Mouse (Mus musculus): ENCODE results near the gene Gss. TPM values are rescaled to one million over a fixed set of nuclear protein-coding genes. Genes with fewer than 3 reads are reported as not detected.
"Not testable (repeated sequence)": the region's sequence is repeated elsewhere in the genome, so short reads cannot be mapped to it uniquely, and the experiment has no call there.

Gss gene
- polyA plus RNA-seq, 1 experiment from 2014 or later = 21.3 TPM

- H3K27me3 ChIP-seq (replicated peaks) = peaks cover under 1% of the 10 kb centered on the region; the same call in 1 of the 2 replicates
- 53% methylated on average over 6 of the region's 6 CpGs for WGBS
- H3K4me1 ChIP-seq (replicated peaks) = peaks cover 52% of the 10 kb centered on the region
- no peaks in the 10 kb centered on the region for H3K9me3 ChIP-seq (replicated peaks)
- H3K4me2 ChIP-seq = no peak overlapping the region
- peaks cover 51% of the 10 kb centered on the region for H3K36me3 ChIP-seq
- no peak for ATAC-seq (ENCODE audit: insufficient number of reproducible peaks, low FRiP score)
- no peak overlapping the region for H3K27ac ChIP-seq (ENCODE audit: poor library complexity, severe bottlenecking)
- no peak overlapping the region for H3K9ac ChIP-seq
- no peak overlapping the region for H3K4me3 ChIP-seq
These were observed 24.4 kb upstream of the Gss start for GRCm38 (mm10) chr2:155616971-155617370.

GRCm38 (mm10) chr2:155613953-155614352 lies 21.3 kb upstream of the Gss start:
- Histone ChIP-seq H3K36me3 (peaks cover 29% of the 10 kb centered on the region), H3K9ac (peak overlapping the region; percentile 65), H3K4me3 (peak overlapping the region; percentile 46), H3K4me2 (peak overlapping the region; percentile 90), H3K27ac (ENCODE audit: poor library complexity, severe bottlenecking) (peak overlapping the region; percentile 86; the same call in 1 of the 2 replicates), H3K9me3 (replicated peaks) (no peaks in the 10 kb centered on the region), H3K27me3 (replicated peaks) (no peaks in the 10 kb centered on the region), H3K4me1 (replicated peaks) (peaks cover 50% of the 10 kb centered on the region)
- WGBS = 48% methylated on average over 8 of the region's 8 CpGs
- ATAC-seq (ENCODE audit: insufficient number of reproducible peaks, low FRiP score) = no peak

GRCm38 (mm10) chr2:155613326-155613755 lies 20.7 kb upstream of the Gss start:
- no peaks in the 10 kb centered on the region for H3K9me3 ChIP-seq (replicated peaks)
- H3K4me1 ChIP-seq (replicated peaks) = peaks cover 44% of the 10 kb centered on the region
- peak overlapping the region; percentile 90 for H3K4me2 ChIP-seq
- peak overlapping the region; percentile 46 for H3K4me3 ChIP-seq
- peak overlapping the region; percentile 86 for H3K27ac ChIP-seq (ENCODE audit: poor library complexity, severe bottlenecking)
- no peaks in the 10 kb centered on the region for H3K27me3 ChIP-seq (replicated peaks)
- peak; percentile 95 for ATAC-seq (ENCODE audit: insufficient number of reproducible peaks, low FRiP score)
- WGBS = 2% methylated on average over 20 of the region's 20 CpGs
- H3K9ac ChIP-seq = peak overlapping the region; percentile 65
- H3K36me3 ChIP-seq = peaks cover 23% of the 10 kb centered on the region

- Histone ChIP-seq H3K27me3 (replicated peaks) (no peaks in the 10 kb centered on the region), H3K4me3 (peak overlapping the region; percentile 46), H3K9me3 (replicated peaks) (no peaks in the 10 kb centered on the region), H3K4me2 (peak overlapping the region; percentile 90), H3K36me3 (peaks cover 17% of the 10 kb centered on the region), H3K9ac (peak overlapping the region; percentile 65), H3K27ac (ENCODE audit: poor library complexity, severe bottlenecking) (peak overlapping the region; percentile 86), H3K4me1 (replicated peaks) (peaks cover 40% of the 10 kb centered on the region)
- no peak for ATAC-seq (ENCODE audit: insufficient number of reproducible peaks, low FRiP score)
- WGBS = 57% methylated on average over 9 of the region's 9 CpGs
These were observed 19.4 kb upstream of the Gss start for GRCm38 (mm10) chr2:155611834-155612550.

- peak within 1 kb of the TSS; percentile 86 for H3K27ac ChIP-seq (ENCODE audit: poor library complexity, severe bottlenecking)
- H3K36me3 ChIP-seq = peaks cover 17% of the 10 kb centered on the region
- peak within 1 kb of the TSS; percentile 46 for H3K4me3 ChIP-seq
- 28% methylated on average over 4 of the region's 4 CpGs for WGBS
- H3K4me1 ChIP-seq (replicated peaks) = peaks cover 43% of the 10 kb centered on the region
- peak within 1 kb of the TSS; percentile 65 for H3K9ac ChIP-seq
- H3K27me3 ChIP-seq (replicated peaks) = no peaks in the 10 kb centered on the region
- no peaks in the 10 kb centered on the region for H3K9me3 ChIP-seq (replicated peaks)
- peak within 1 kb of the TSS; percentile 90 for H3K4me2 ChIP-seq
- peak; percentile 40; the same call in 1 of the 2 replicates for ATAC-seq (ENCODE audit: insufficient number of reproducible peaks, low FRiP score)
These were observed 18.4 kb upstream of the Gss start, which contains the start of gene Myh7b for GRCm38 (mm10) chr2:155610978-155611377. TSS of gene Myh7b (plus strand) at chr2:155611212.

GRCm38 (mm10) chr2:155606360-155606759 lies 13.8 kb upstream of the Gss start:
- H3K27ac ChIP-seq (ENCODE audit: poor library complexity, severe bottlenecking) = peak overlapping the region; percentile 87
- no peak overlapping the region for H3K4me2 ChIP-seq
- no peak overlapping the region for H3K9ac ChIP-seq
- H3K4me1 ChIP-seq (replicated peaks) = peaks cover 41% of the 10 kb centered on the region
- H3K4me3 ChIP-seq = no peak overlapping the region
- 58% methylated on average over 4 of the region's 4 CpGs for WGBS
- H3K27me3 ChIP-seq (replicated peaks) = no peaks in the 10 kb centered on the region
- H3K9me3 ChIP-seq (replicated peaks) = no peaks in the 10 kb centered on the region
- H3K36me3 ChIP-seq = no peaks in the 10 kb centered on the region
- ATAC-seq (ENCODE audit: insufficient number of reproducible peaks, low FRiP score) = no peak

GRCm38 (mm10) chr2:155605236-155605589 lies 12.6 kb upstream of the Gss start:
- not testable (repeated sequence) for H3K9me3 ChIP-seq (replicated peaks); H3K4me3 ChIP-seq; H3K27me3 ChIP-seq (replicated peaks); H3K36me3 ChIP-seq; H3K9ac ChIP-seq
- peak overlapping the region; percentile 87 for H3K27ac ChIP-seq (ENCODE audit: poor library complexity, severe bottlenecking)
- peak; percentile 30; the same call in 1 of the 2 replicates for ATAC-seq (ENCODE audit: insufficient number of reproducible peaks, low FRiP score)
- H3K4me2 ChIP-seq = peak overlapping the region; percentile 44
- WGBS = 53% methylated on average over 4 of the region's 4 CpGs
- H3K4me1 ChIP-seq (replicated peaks) = peaks cover 36% of the 10 kb centered on the region

GRCm38 (mm10) chr2:155604560-155605235 lies 12.1 kb upstream of the Gss start:
- Histone ChIP-seq H3K4me1 (replicated peaks) (peaks cover 36% of the 10 kb centered on the region), H3K9ac (peak overlapping the region; percentile 45; the same call in 1 of the 2 replicates), H3K36me3 (no peaks in the 10 kb centered on the region), H3K27me3 (replicated peaks) (no peaks in the 10 kb centered on the region), H3K27ac (ENCODE audit: poor library complexity, severe bottlenecking) (peak overlapping the region; percentile 87), H3K4me3 (no peak overlapping the region; the same call in 1 of the 2 replicates), H3K9me3 (replicated peaks) (no peaks in the 10 kb centered on the region), H3K4me2 (peak overlapping the region; percentile 44)
- 28% methylated on average over 10 of the region's 10 CpGs for WGBS
- ATAC-seq (ENCODE audit: insufficient number of reproducible peaks, low FRiP score) = peak; percentile 88

GRCm38 (mm10) chr2:155603707-155604106 lies 11.1 kb upstream of the Gss start:
- Histone ChIP-seq H3K4me2 (no peak overlapping the region), H3K27ac (ENCODE audit: poor library complexity, severe bottlenecking) (peak overlapping the region; percentile 87; the same call in 1 of the 2 replicates), H3K27me3 (replicated peaks) (no peaks in the 10 kb centered on the region), H3K4me1 (replicated peaks) (peaks cover 36% of the 10 kb centered on the region), H3K9me3 (replicated peaks) (no peaks in the 10 kb centered on the region), H3K36me3 (no peaks in the 10 kb centered on the region), H3K4me3 (no peak overlapping the region), H3K9ac (no peak overlapping the region)
- no peak for ATAC-seq (ENCODE audit: insufficient number of reproducible peaks, low FRiP score)
- WGBS = 52% methylated on average over 3 of the region's 3 CpGs

GRCm38 (mm10) chr2:155595516-155595915 lies 2.9 kb upstream of the Gss start:
- Histone ChIP-seq H3K4me3 (no peak overlapping the region), H3K4me1 (replicated peaks) (peaks cover 11% of the 10 kb centered on the region), H3K36me3 (no peaks in the 10 kb centered on the region), H3K9ac (no peak overlapping the region), H3K4me2 (no peak overlapping the region), H3K9me3 (replicated peaks) (no peaks in the 10 kb centered on the region), H3K27me3 (replicated peaks) (no peaks in the 10 kb centered on the region), H3K27ac (ENCODE audit: poor library complexity, severe bottlenecking) (no peak overlapping the region)
- WGBS = 81% methylated on average over 6 of the region's 6 CpGs
- ATAC-seq (ENCODE audit: insufficient number of reproducible peaks, low FRiP score) = no peak

DNA sequence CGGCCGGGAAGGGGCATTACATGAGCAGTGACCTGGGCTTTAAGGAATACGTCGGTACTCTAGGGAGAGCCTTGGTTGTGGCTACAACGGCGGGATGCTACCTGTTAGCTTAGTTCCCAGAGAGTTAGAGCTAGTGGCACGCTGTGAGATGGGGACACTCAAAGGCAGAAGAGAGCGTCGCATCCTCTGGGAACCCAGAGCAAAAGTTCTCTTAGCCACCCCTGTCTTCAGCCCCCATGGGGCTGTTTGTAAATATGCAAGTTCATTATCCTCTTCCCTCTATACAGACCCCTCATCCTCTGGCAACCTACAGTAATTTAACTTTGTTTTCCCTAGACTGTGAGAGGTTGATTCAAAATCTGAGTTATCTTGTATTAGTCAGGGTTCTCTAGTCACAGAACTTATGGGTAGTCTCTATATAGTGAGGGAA lies 259 bp upstream of the Gss start:
- WGBS = 0% methylated on average over 9 of the region's 9 CpGs
- no peak for ATAC-seq (ENCODE audit: insufficient number of reproducible peaks, low FRiP score)
- Histone ChIP-seq H3K9ac (peak overlapping the region; percentile 78), H3K9me3 (replicated peaks) (no peaks in the 10 kb centered on the region), H3K4me2 (peak overlapping the region; percentile 83), H3K4me3 (peak overlapping the region; percentile 67), H3K4me1 (replicated peaks) (peaks cover 14% of the 10 kb centered on the region), H3K36me3 (no peaks in the 10 kb centered on the region), H3K27me3 (replicated peaks) (no peaks in the 10 kb centered on the region), H3K27ac (ENCODE audit: poor library complexity, severe bottlenecking) (peak overlapping the region; percentile 87)
